ENCODE assay signal across 8 mouse cellular contexts in the genomic region with DNA sequence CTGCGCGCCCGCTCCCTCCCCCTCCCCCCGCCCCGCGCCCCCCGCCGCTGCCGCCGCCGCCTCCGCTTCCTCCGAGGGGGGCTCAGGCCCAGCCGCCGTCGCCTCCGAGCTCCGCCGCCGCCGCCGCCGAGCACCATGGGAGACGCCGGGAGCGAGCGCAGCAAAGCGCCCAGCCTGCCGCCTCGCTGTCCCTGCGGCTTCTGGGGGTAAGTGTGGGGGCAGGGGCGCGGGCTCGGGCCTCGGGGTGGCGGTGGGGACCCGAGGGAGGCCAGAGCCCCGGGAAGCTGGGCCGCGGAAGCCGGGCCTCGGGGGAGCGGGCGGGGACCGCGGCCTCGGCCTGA. TPM values are rescaled to one million over a fixed set of nuclear protein-coding genes. Genes with fewer than 3 reads are reported as not detected.
DNase-seq lines count a peak whose midpoint lies in the region; ATAC-seq lines count a peak whose summit lies in the region.

No protein-coding gene starts in this region.

- peak overlapping the region; percentile 70 for H3K4me2 ChIP-seq in kidney, embryonic 16.5 days (replicated peaks; ENCODE audit: low read depth, low read length)
- H3K4me2 ChIP-seq in hindbrain, embryonic 15.5 days = peak overlapping the region; percentile 85
- H3K4me2 ChIP-seq in midbrain, embryonic 16.5 days (ENCODE audit: low read length) = peak overlapping the region; percentile 83

- WGBS in kidney, embryonic 16.5 days = 4% methylated on average over 10 of the region's 47 CpGs
- under 1% methylated on average over 25 of the region's 47 CpGs for WGBS in hindbrain, embryonic 15.5 days
- under 1% methylated on average over 25 of the region's 47 CpGs for WGBS in midbrain, embryonic 16.5 days

- no peaks in the 10 kb centered on the region for H3K36me3 ChIP-seq in kidney, embryonic 16.5 days (ENCODE audit: insufficient read depth, low read length)
- no peaks in the 10 kb centered on the region for H3K36me3 ChIP-seq in hindbrain, embryonic 15.5 days
- no peaks in the 10 kb centered on the region for H3K36me3 ChIP-seq in midbrain, embryonic 16.5 days (ENCODE audit: control insufficient read depth, insufficient read depth, low read length)

- H3K9ac ChIP-seq in kidney, embryonic 16.5 days (replicated peaks; ENCODE audit: low read length) = peak overlapping the region; percentile 100
- peak overlapping the region; percentile 100 for H3K9ac ChIP-seq in hindbrain, embryonic 15.5 days
- H3K9ac ChIP-seq in midbrain, embryonic 16.5 days (ENCODE audit: low read depth, low read length) = peak overlapping the region; percentile 98

- no peak for DNase-seq in kidney, postnatal 10 days
- no peak for DNase-seq in cerebellum, postnatal 36 days
- DNase-seq in left cerebral cortex, postnatal 10 days (ENCODE audit: extremely low spot score in 1 of 2, low spot score in 2 of 2) = no peak
- DNase-seq in left cerebral cortex, postnatal 14 days (ENCODE audit: low spot score in 2 of 2) = no peak

- intact Hi-C loops in left cerebral cortex, postnatal 10 days (cut with DNase I) = loop anchor here (10.0 kb wide), 1 partner anchor 190 kb away; no protein-coding TSS in a partner anchor
- intact Hi-C loops in left cerebral cortex, postnatal 14 days (cut with DNase I) = no loop called here

- peak overlapping the region; percentile 100 for H3K27ac ChIP-seq in kidney, embryonic 16.5 days (ENCODE audit: low read length)
- peak overlapping the region; percentile 86 for H3K27ac ChIP-seq in brown adipose tissue, adult 24 weeks (replicated peaks; ENCODE audit: low read depth, low read length)
- H3K27ac ChIP-seq in hindbrain, embryonic 15.5 days (replicated peaks) = peak overlapping the region; percentile 99
- H3K27ac ChIP-seq in midbrain, embryonic 16.5 days (ENCODE audit: low read length) = peak overlapping the region; percentile 98

- no peaks in the 10 kb centered on the region for H3K27me3 ChIP-seq in kidney, embryonic 16.5 days (ENCODE audit: insufficient read depth, low read length)
- no peaks in the 10 kb centered on the region for H3K27me3 ChIP-seq in hindbrain, embryonic 15.5 days
- H3K27me3 ChIP-seq in midbrain, embryonic 16.5 days (ENCODE audit: control insufficient read depth, insufficient read depth, low read depth, low read length) = no peaks in the 10 kb centered on the region

- peaks cover 40% of the 10 kb centered on the region for H3K4me1 ChIP-seq in kidney, embryonic 16.5 days (ENCODE audit: insufficient read depth, low read length)
- H3K4me1 ChIP-seq in brown adipose tissue, adult 24 weeks (ENCODE audit: control insufficient read depth, insufficient read depth, insufficient read length, low read length) = peaks cover 19% of the 10 kb centered on the region
- H3K4me1 ChIP-seq in hindbrain, embryonic 15.5 days (replicated peaks) = peaks cover 46% of the 10 kb centered on the region
- peaks cover 40% of the 10 kb centered on the region for H3K4me1 ChIP-seq in midbrain, embryonic 16.5 days (ENCODE audit: control insufficient read depth, insufficient read depth, low read length)

- peak; percentile 39 for ATAC-seq in kidney, embryonic 16.5 days (ENCODE audit: low FRiP score, low TSS enrichment)
- ATAC-seq in hindbrain, embryonic 15.5 days (ENCODE audit: low FRiP score, low read depth) = peak; percentile 52; the same call in 1 of the 2 replicates
- peak; percentile 57 for ATAC-seq in midbrain, embryonic 16.5 days

- peak overlapping the region; percentile 98 for H3K4me3 ChIP-seq in kidney, embryonic 16.5 days (ENCODE audit: low read length)
- H3K4me3 ChIP-seq in brown adipose tissue, adult 24 weeks (ENCODE audit: insufficient read depth, low read depth, low read length) = peak overlapping the region; percentile 95
- peak overlapping the region; percentile 96 for H3K4me3 ChIP-seq in hindbrain, embryonic 15.5 days
- H3K4me3 ChIP-seq in midbrain, embryonic 16.5 days (ENCODE audit: low read depth, low read length) = peak overlapping the region; percentile 95

- no peaks in the 10 kb centered on the region for H3K9me3 ChIP-seq in kidney, embryonic 16.5 days (ENCODE audit: low read length)
- H3K9me3 ChIP-seq in hindbrain, embryonic 15.5 days = no peaks in the 10 kb centered on the region
- H3K9me3 ChIP-seq in midbrain, embryonic 16.5 days (replicated peaks; ENCODE audit: control insufficient read depth, low read length, poor library complexity, severe bottlenecking) = no peaks in the 10 kb centered on the region

RNA-seq across cellular contexts. Expression of a gene that starts 0.5 kb away (rescaled TPM):
- 62.0 and 64.9 TPM in 2 replicates for polyA plus RNA-seq in kidney, embryonic 16.5 days (2015; fragmentation: Nextera tagmentation; extraction: Ambion mirVana)
- polyA plus RNA-seq in brown adipose tissue, adult 24 weeks (2012; ENCODE audit: insufficient read depth, insufficient read length, missing spikeins) = 71.5 and 105 TPM in 2 replicates
- 54.7 and 59.8 TPM in 2 replicates for polyA plus RNA-seq in hindbrain, embryonic 15.5 days (2015; fragmentation: Nextera tagmentation; extraction: Ambion mirVana)
- polyA plus RNA-seq in midbrain, embryonic 16.5 days (2015; fragmentation: Nextera tagmentation; extraction: Ambion mirVana) = 48.7 and 51.5 TPM in 2 replicates
- total RNA-seq in left cerebral cortex, postnatal 10 days (2021) = 100 to 1,000 TPM; 103 TPM
- 100 to 1,000 TPM; 106 to 114 TPM for total RNA-seq in left cerebral cortex, postnatal 14 days (2021)

RNA-seq across cellular contexts. Expression of a gene that starts 35.2 kb away (rescaled TPM):
- 1.9 and 2.4 TPM in 2 replicates for polyA plus RNA-seq in kidney, embryonic 16.5 days (2015; fragmentation: Nextera tagmentation; extraction: Ambion mirVana)
- not detected in 2 replicates for polyA plus RNA-seq in brown adipose tissue, adult 24 weeks (2012; ENCODE audit: insufficient read depth, insufficient read length, missing spikeins)
- polyA plus RNA-seq in hindbrain, embryonic 15.5 days (2015; fragmentation: Nextera tagmentation; extraction: Ambion mirVana) = 16.6 and 18.9 TPM in 2 replicates
- polyA plus RNA-seq in midbrain, embryonic 16.5 days (2015; fragmentation: Nextera tagmentation; extraction: Ambion mirVana) = 14.3 and 14.7 TPM in 2 replicates
- 10 to 100 TPM; 58.1 to 60.2 TPM for total RNA-seq in left cerebral cortex, postnatal 10 days (2021)
- total RNA-seq in left cerebral cortex, postnatal 14 days (2021) = 10 to 100 TPM; 39.4 to 42.1 TPM
